Mouse (Mus musculus) granulocyte monocyte progenitor cell, adult 5-6 weeks (primary cell): ENCODE measurements at regions not wholly inside any gene's neighbourhood (a gene's known extent, or its start where the extent isn't known, plus 50 kb on each side); places are given as distances from the start of the nearest gene placed in this dataset.

Experiments
- ATAC-seq: replicated peaks from 2 replicates; pipeline ENCODE4 v1.8.0; 2016; ENCODE audit warnings: mild to moderate bottlenecking, moderate TSS enrichment, inconsistent platforms; ENCODE audit not compliant: poor library complexity, severe bottlenecking

GRCm38 (mm10) chr13:70103903-70104302 lies 301.7 kb downstream of the Med10 start:
- ATAC-seq = no peak

GRCm38 (mm10) chr13:70115576-70115975 lies 313.4 kb downstream of the Med10 start:
- ATAC-seq = no peak

GRCm38 (mm10) chr13:70124860-70125545 lies 322.8 kb downstream of the Med10 start:
- ATAC-seq = no peak

GRCm38 (mm10) chr13:70127310-70127709 lies 325.1 kb downstream of the Med10 start:
- ATAC-seq = no peak

DNA sequence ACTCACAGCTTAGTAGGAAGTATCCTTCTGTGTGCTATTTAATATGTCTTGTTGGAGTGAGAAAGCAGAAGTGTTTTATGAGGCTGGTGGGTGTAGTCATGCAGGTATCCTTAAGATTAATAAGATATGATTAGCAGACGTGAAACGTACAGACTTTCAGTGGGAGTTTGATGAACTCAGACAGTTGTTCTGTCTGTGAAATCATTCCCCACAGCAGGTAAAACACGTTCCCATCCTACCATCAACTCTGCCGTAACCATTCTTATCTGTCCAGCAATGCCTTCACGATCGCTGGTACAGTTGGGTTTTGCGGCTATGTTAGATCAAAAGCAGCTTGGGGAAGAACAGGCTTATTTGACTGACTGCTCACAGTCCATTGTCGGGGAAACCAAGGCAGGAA lies 332.3 kb downstream of the Med10 start:
- no peak for ATAC-seq

DNA sequence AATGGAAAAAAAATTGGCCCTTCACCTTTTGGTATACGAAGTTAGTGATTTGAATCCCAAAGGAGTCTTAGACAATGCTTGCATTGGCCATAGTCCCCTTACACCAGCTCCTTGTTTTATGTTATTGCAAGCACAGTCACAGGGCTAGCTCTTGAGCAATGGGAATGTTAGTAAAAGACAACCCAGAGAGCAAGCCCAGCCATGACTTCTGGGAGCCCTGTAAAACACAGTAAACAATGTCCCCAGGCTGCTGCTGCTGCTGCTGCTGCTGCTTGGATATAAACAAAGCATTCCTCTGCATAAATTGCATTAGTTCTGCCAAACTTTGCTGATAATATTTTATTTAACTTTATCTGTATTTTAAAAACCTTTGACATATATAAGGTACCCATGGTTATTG lies 334.0 kb downstream of the Med10 start:
- no peak for ATAC-seq

GRCm38 (mm10) chr13:70144461-70144860 lies 342.3 kb downstream of the Med10 start:
- no peak for ATAC-seq

- no peak for ATAC-seq
Observed at GRCm38 (mm10) chr13:70145466-70145865, 343.3 kb downstream of the Med10 start.

- no peak for ATAC-seq
Observed at GRCm38 (mm10) chr13:70149041-70149898, 347.1 kb downstream of the Med10 start.

GRCm38 (mm10) chr13:70149899-70150184 lies 347.6 kb downstream of the Med10 start:
- ATAC-seq = no peak

GRCm38 (mm10) chr13:70153062-70153461 lies 350.9 kb downstream of the Med10 start:
- no peak for ATAC-seq

- no peak for ATAC-seq
Observed at GRCm38 (mm10) chr13:70155596-70155995, 353.4 kb downstream of the Med10 start.

GRCm38 (mm10) chr13:70156975-70157588 lies 354.9 kb downstream of the Med10 start:
- no peak for ATAC-seq

GRCm38 (mm10) chr13:70159065-70159464 lies 356.9 kb downstream of the Med10 start:
- no peak for ATAC-seq

GRCm38 (mm10) chr13:70159604-70160003 lies 357.4 kb downstream of the Med10 start:
- no peak for ATAC-seq

DNA sequence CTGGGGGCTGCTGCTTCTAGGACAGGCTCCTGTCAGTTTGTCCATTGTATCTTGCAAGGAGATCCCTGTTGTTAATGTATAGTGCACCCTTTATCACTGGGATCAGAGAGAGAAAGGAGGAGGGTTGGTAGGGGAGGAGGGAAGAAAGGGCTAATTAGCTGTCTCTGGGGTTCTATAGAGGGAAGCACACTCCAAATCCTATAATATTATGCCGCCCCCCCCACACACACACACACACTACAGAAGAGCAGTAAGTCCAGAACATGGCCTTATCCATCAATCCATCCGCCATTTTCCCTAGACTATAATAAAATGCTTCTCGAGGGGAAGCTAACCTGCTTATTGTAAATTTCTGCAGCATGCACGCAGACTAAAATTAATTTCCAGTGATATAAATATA lies 359.9 kb downstream of the Med10 start:
- no peak for ATAC-seq

- no peak for ATAC-seq
Observed at GRCm38 (mm10) chr13:70165511-70166225, 363.5 kb downstream of the Med10 start.

- ATAC-seq = no peak
Observed at GRCm38 (mm10) chr13:70167747-70168146, 365.6 kb downstream of the Med10 start.

GRCm38 (mm10) chr13:70168906-70169305 lies 366.7 kb downstream of the Med10 start:
- ATAC-seq = no peak

DNA sequence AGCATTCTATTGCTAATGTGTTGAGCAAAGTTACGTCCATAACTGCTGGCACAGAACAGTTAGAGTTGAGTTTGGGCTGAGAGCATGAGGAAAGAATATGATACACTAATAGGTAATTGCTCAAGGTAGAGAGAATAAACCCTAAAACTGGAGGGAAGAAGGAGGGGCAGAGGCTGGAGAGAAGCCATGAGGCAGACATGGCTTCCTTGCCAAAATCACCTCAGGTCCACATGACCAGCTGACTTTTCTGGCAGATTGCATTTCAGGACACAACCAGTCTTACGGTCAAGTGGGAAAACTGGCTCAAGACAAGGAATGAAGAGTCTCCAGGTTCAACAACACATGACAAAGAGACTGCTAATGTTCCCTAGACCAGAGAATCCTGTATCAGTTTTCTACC lies 374.9 kb downstream of the Med10 start:
- ATAC-seq = no peak

DNA sequence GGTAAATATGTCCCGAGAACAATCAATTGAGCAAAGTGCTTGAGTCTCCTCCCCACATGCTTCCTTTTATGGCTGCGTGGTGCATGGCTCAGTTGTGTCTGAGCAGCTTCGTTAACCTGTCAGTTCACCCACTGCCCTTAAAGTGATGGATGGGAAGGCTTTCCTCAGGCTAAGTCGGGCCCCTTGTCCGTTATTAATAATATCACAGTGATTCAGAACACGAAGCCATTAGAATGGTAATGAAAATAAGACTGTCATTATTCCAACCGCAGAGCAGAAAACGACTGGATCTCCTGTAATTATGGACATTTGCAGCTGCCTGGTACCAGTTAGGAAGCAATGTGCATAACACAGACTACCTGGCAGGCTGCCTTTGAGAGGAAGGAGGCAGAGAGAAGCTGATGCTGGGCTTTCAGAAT lies 375.9 kb downstream of the Med10 start:
- ATAC-seq = no peak
